Mouse (Mus musculus): ENCODE data around the gene Nemp1.
"Not testable (repeated sequence)": the region's sequence is repeated elsewhere in the genome, so short reads cannot be mapped to it uniquely, and the experiment has no call there.

Gene Nemp1

GRCm38 (mm10) chr10:127643553-127644238, 23.0 kb upstream of the Nemp1 start:
- in situ Hi-C loops (cut with MboI) = loop anchor here (5.0 to 25.0 kb wide), 3 partner anchors 34 to 294 kb away; partner anchors contain the start of gene Zbtb39

- in situ Hi-C loops (cut with MboI) = loop anchor here (10.0 to 25.0 kb wide), 2 partner anchors 89 to 292 kb away; partner anchors contain the start of gene Zbtb39
These were observed 20.9 kb upstream of the Nemp1 start for GRCm38 (mm10) chr10:127645791-127646190.

- in situ Hi-C loops (cut with MboI) = no loop called here
These were observed 13.6 kb upstream of the Nemp1 start for GRCm38 (mm10) chr10:127652906-127653638.

GRCm38 (mm10) chr10:127654970-127655579, 11.6 kb upstream of the Nemp1 start:
- in situ Hi-C loops (cut with MboI) = no loop called here

- in situ Hi-C loops (cut with MboI) = not testable (repeated sequence)
These were observed 9.1 kb upstream of the Nemp1 start for GRCm38 (mm10) chr10:127657617-127658016.

- in situ Hi-C loops (cut with MboI) = no loop called here
These were observed 8.6 kb upstream of the Nemp1 start for GRCm38 (mm10) chr10:127658076-127658475.

GRCm38 (mm10) chr10:127659551-127659950, 7.2 kb upstream of the Nemp1 start:
- in situ Hi-C loops (cut with MboI) = no loop called here

GRCm38 (mm10) chr10:127661291-127661914, 5.3 kb upstream of the Nemp1 start:
- in situ Hi-C loops (cut with MboI) = no loop called here

- in situ Hi-C loops (cut with MboI) = no loop called here
These were observed 4.6 kb upstream of the Nemp1 start for GRCm38 (mm10) chr10:127661915-127662663.

GRCm38 (mm10) chr10:127662666-127663253, 3.9 kb upstream of the Nemp1 start:
- in situ Hi-C loops (cut with MboI) = no loop called here

- in situ Hi-C loops (cut with MboI) = no loop called here
These were observed 3.1 kb upstream of the Nemp1 start for GRCm38 (mm10) chr10:127663590-127663989.

- in situ Hi-C loops (cut with MboI) = no loop called here
These were observed 2.5 kb upstream of the Nemp1 start for GRCm38 (mm10) chr10:127664166-127664565.

GRCm38 (mm10) chr10:127664891-127665290, 1.8 kb upstream of the Nemp1 start:
- in situ Hi-C loops (cut with MboI) = no loop called here

- in situ Hi-C loops (cut with MboI) = no loop called here
These were observed 1.1 kb upstream of the Nemp1 start for GRCm38 (mm10) chr10:127665366-127666181.

- in situ Hi-C loops (cut with MboI) = no loop called here
These were observed 780 bp downstream of the Nemp1 start for GRCm38 (mm10) chr10:127667269-127668092.

- in situ Hi-C loops (cut with MboI) = no loop called here
These were observed 1.7 kb downstream of the Nemp1 start, which contains the start of gene Nab2 for GRCm38 (mm10) chr10:127668093-127669050. Gene Nab2, minus strand, starts transcription at chr10:127668568.

GRCm38 (mm10) chr10:127669170-127669569, 2.5 kb downstream of the Nemp1 start:
- in situ Hi-C loops (cut with MboI) = no loop called here

- in situ Hi-C loops (cut with MboI) = no loop called here
These were observed 3.5 kb downstream of the Nemp1 start for GRCm38 (mm10) chr10:127670185-127670584.
